Mouse (Mus musculus): ENCODE measurements at regions not wholly inside any gene's neighbourhood (a gene's known extent, or its start where the extent isn't known, plus 50 kb on each side); places are given as distances from the start of the nearest gene placed in this dataset.

- no peak for TF ChIP-seq CTCF (conservative IDR thresholded peaks at IDR 0.05 in 1 of 2, IDR thresholded peaks at IDR 0.05 in 1 of 2; ENCODE audit: low read depth in 2 of 2, low read length in 2 of 2)
- no peak for TF ChIP-seq POLR2A (IDR thresholded peaks at IDR 0.05; ENCODE audit: low read depth, low read length)
Measured at GRCm38 (mm10) chr15:67792822-67793221, 1292.1 kb upstream of the Lrrc6 start.

Measured in CH12.LX (cell line).